Mouse (Mus musculus) gastrocnemius, postnatal 25 days (tissue): Measurements from ENCODE around the gene Gm20388. TPM values are rescaled to one million over a fixed set of nuclear protein-coding genes. Genes with fewer than 3 reads are reported as not detected.

Experiments
- DNase-seq: peaks from one replicate; pipeline ENCODE4 v3.0.0; 2022
- total RNA-seq, 2 experiments: library from RNA; stranded (reverse); gene quantifications; 1 replicate in 1 of 2; 2 replicates in 1 of 2; pipeline ENCODE4 v1.2.3; 2021

Gene Gm20388
- total RNA-seq, 2 experiments from 2014 or later: 6.7 TPM; not detected in 1

- no peak for DNase-seq
Observed at GRCm38 (mm10) chr8:124088092-124088613, 4177.5 kb downstream of the Gm20388 start.

- DNase-seq: no peak
Observed at GRCm38 (mm10) chr8:124089016-124089415, 4178.4 kb downstream of the Gm20388 start.

GRCm38 (mm10) chr8:124090473-124090872 is 4179.8 kb downstream of the Gm20388 start:
- DNase-seq: no peak

- no peak for DNase-seq
Observed at GRCm38 (mm10) chr8:124098953-124099622, 4188.4 kb downstream of the Gm20388 start.

GRCm38 (mm10) chr8:124099623-124099965 is 4189.0 kb downstream of the Gm20388 start:
- no peak for DNase-seq

GRCm38 (mm10) chr8:124105869-124106268 is 4195.2 kb downstream of the Gm20388 start:
- no peak for DNase-seq

- DNase-seq: no peak
Observed at GRCm38 (mm10) chr8:124106328-124107195, 4195.9 kb downstream of the Gm20388 start.

- no peak for DNase-seq
Observed at GRCm38 (mm10) chr8:124113108-124113507, 4202.5 kb downstream of the Gm20388 start.

- DNase-seq: no peak
Observed at GRCm38 (mm10) chr8:124125241-124125640, 4214.6 kb downstream of the Gm20388 start.

- DNase-seq: no peak
Observed at GRCm38 (mm10) chr8:124137261-124137660, 4226.6 kb downstream of the Gm20388 start.

GRCm38 (mm10) chr8:124140211-124140790 is 4229.7 kb downstream of the Gm20388 start:
- DNase-seq: no peak

- no peak for DNase-seq
Observed at GRCm38 (mm10) chr8:124140868-124141431, 4230.3 kb downstream of the Gm20388 start.

- no peak for DNase-seq
Observed at GRCm38 (mm10) chr8:124141681-124142391, 4231.2 kb downstream of the Gm20388 start.

- no peak for DNase-seq
Observed at GRCm38 (mm10) chr8:124143003-124143402, 4232.4 kb downstream of the Gm20388 start.

GRCm38 (mm10) chr8:124143871-124144618 is 4233.4 kb downstream of the Gm20388 start:
- DNase-seq: no peak

- DNase-seq: no peak
Observed at GRCm38 (mm10) chr8:124144619-124144980, 4234.0 kb downstream of the Gm20388 start.

- DNase-seq: no peak
Observed at GRCm38 (mm10) chr8:124146286-124146685, 4235.6 kb downstream of the Gm20388 start.

- no peak for DNase-seq
Observed at GRCm38 (mm10) chr8:124150009-124150408, 4239.4 kb downstream of the Gm20388 start.

- no peak for DNase-seq
Observed at GRCm38 (mm10) chr8:124150536-124150935, 4239.9 kb downstream of the Gm20388 start.

- no peak for DNase-seq
Observed at GRCm38 (mm10) chr8:124151881-124152280, 4241.2 kb downstream of the Gm20388 start.

- no peak for DNase-seq
Observed at GRCm38 (mm10) chr8:124152771-124153170, 4242.1 kb downstream of the Gm20388 start.
